Mouse (Mus musculus) mesoderm, embryonic 11.5 days (tissue): ENCODE measurements at regions not wholly inside any gene's neighbourhood (a gene's known extent, or its start where the extent isn't known, plus 50 kb on each side); places are given as distances from the start of the nearest gene placed in this dataset.
"Not testable (repeated sequence)": the region's sequence is repeated elsewhere in the genome, so short reads cannot be mapped to it uniquely, and the experiment has no call there.

ENCODE experiments used
- DNase-seq: peaks from one replicate; pipeline ENCODE4 v3.0.0-alpha.2; 2012; ENCODE audit warnings: low read depth, low spot score

GRCm38 (mm10) chr13:82058131-82058731, 275.4 kb downstream of the Cetn3 start:
- no peak for DNase-seq

GRCm38 (mm10) chr13:82058872-82059271, 276.0 kb downstream of the Cetn3 start:
- DNase-seq: no peak

GRCm38 (mm10) chr13:82059498-82059897, 276.6 kb downstream of the Cetn3 start:
- peak; percentile 57 for DNase-seq

- DNase-seq: not testable (repeated sequence)
Measured at GRCm38 (mm10) chr13:82063880-82064279, 281.0 kb downstream of the Cetn3 start.

- DNase-seq: no peak
Measured at GRCm38 (mm10) chr13:82066174-82066573, 283.3 kb downstream of the Cetn3 start.

GRCm38 (mm10) chr13:82066674-82067270, 283.9 kb downstream of the Cetn3 start:
- DNase-seq: no peak

GRCm38 (mm10) chr13:82072449-82072848, 289.6 kb downstream of the Cetn3 start:
- DNase-seq: no peak

- no peak for DNase-seq
Measured at GRCm38 (mm10) chr13:82073343-82073742, 290.5 kb downstream of the Cetn3 start.

GRCm38 (mm10) chr13:82081375-82081774, 298.5 kb downstream of the Cetn3 start:
- DNase-seq: no peak

GRCm38 (mm10) chr13:82087635-82088034, 304.8 kb downstream of the Cetn3 start:
- DNase-seq: no peak

GRCm38 (mm10) chr13:82092186-82092585, 309.3 kb downstream of the Cetn3 start:
- DNase-seq: peak; percentile 18

GRCm38 (mm10) chr13:82106032-82106431, 323.2 kb downstream of the Cetn3 start:
- no peak for DNase-seq

- no peak for DNase-seq
Measured at GRCm38 (mm10) chr13:82129777-82130735, 347.2 kb downstream of the Cetn3 start.
